In the genomic region with DNA sequence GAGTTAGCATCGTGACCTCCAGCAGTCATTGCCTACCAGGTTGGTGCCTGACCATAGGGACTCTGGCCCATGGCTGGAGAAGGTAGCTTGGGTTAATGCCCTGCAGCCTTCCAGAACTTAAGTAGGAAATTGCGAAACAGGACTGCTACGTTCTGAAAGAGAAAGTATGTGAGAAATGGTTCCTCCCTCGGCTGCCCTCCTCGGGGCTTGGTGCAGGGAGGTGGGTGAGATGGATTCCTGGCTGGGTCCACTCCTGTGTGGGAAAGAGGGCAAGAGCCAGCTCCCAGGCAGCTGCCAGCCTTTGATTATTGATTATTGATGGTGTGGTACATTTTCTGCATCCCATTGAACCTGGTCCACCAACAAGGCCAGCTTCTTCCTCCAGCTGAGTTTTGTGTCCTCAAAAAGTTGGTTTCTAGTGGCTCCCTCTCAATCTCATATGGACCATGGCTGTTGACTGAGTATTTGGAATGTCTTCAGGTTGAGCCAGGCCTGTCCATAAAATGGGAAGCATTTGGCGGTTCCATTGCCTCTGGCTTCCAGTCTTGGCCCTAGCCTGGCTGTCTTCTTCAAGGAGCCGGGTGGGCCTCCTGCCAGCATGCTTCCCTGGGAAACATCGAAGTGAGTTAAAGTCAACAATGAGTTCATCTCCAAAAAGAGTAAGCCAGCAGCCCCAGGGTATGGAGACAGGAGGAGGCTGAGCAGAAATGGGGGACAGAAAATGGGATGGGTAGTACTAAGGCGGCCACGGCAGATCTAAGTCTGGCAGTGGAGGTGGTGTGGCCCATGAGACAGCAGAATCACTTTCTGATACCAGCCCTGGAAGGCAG, we compare ENCODE assay signal across 8 mouse cellular contexts. TPM values are rescaled to one million over a fixed set of nuclear protein-coding genes. Genes with fewer than 3 reads are reported as not detected.
DNase-seq lines count a peak whose midpoint lies in the region; ATAC-seq and TF ChIP-seq lines count a peak whose summit lies in the region.

A gene (plus strand): TSS at position 780 of the 830 bp plus-strand sequence.

- no peak for ATAC-seq in kidney, embryonic 16.5 days (ENCODE audit: low FRiP score, low TSS enrichment)
- ATAC-seq in hindbrain, postnatal 0 days, result no peak

- H3K27me3 ChIP-seq in kidney, embryonic 16.5 days (ENCODE audit: insufficient read depth, low read length), result no peaks in the 10 kb centered on the region
- H3K27me3 ChIP-seq in hindbrain, postnatal 0 days (ENCODE audit: insufficient read depth, low read length), result no peaks in the 10 kb centered on the region; the same call in 1 of the 2 replicates

- 80% methylated on average over 10 of the region's 10 CpGs for WGBS in kidney, embryonic 16.5 days
- 46% methylated on average over 10 of the region's 10 CpGs for WGBS in bone marrow, adult 2 months
- WGBS in hindbrain, postnatal 0 days, result 81% methylated on average over 10 of the region's 10 CpGs
- 49% methylated on average over 10 of the region's 10 CpGs for WGBS in lung, adult 2 months
- WGBS in olfactory bulb, adult 2 months, result 86% methylated on average over 10 of the region's 10 CpGs

- H3K9ac ChIP-seq in kidney, embryonic 16.5 days (replicated peaks; ENCODE audit: low read length), result no peak within 1 kb of the TSS
- no peak within 1 kb of the TSS for H3K9ac ChIP-seq in hindbrain, postnatal 0 days (replicated peaks; ENCODE audit: low read length)

- H3K9me3 ChIP-seq in kidney, embryonic 16.5 days (ENCODE audit: low read length), result no peaks in the 10 kb centered on the region
- H3K9me3 ChIP-seq in hindbrain, postnatal 0 days (ENCODE audit: low read length), result no peaks in the 10 kb centered on the region

- no peaks in the 10 kb centered on the region for H3K4me1 ChIP-seq in kidney, embryonic 16.5 days (ENCODE audit: insufficient read depth, low read length)
- peaks cover 4% of the 10 kb centered on the region for H3K4me1 ChIP-seq in bone marrow, adult 2 months (ENCODE audit: control insufficient read depth, insufficient read depth, low read length)
- no peaks in the 10 kb centered on the region for H3K4me1 ChIP-seq in hindbrain, postnatal 0 days (ENCODE audit: insufficient read depth, low read length)
- peaks cover 5% of the 10 kb centered on the region; the same call in 1 of the 2 replicates for H3K4me1 ChIP-seq in lung, adult 2 months (ENCODE audit: control insufficient read depth, insufficient read depth, low read length)
- H3K4me1 ChIP-seq in olfactory bulb, adult 2 months (ENCODE audit: control insufficient read depth, insufficient read depth, low read length), result no peaks in the 10 kb centered on the region

- no peak for DNase-seq in kidney, adult 11 months
- peak in 1 of 2 experiments; percentile 28 for DNase-seq in gastrocnemius, postnatal 36 days
- no peak for DNase-seq in hindbrain, postnatal 0 days (ENCODE audit: low spot score)
- DNase-seq in lung, adult 2 months, result peak; percentile 15
- no peak for DNase-seq in thymus, postnatal 14 days

- intact Hi-C loops in gastrocnemius, postnatal 36 days (cut with DNase I), result no loop called here

- no peak within 1 kb of the TSS for H3K27ac ChIP-seq in kidney, embryonic 16.5 days (ENCODE audit: low read length)
- H3K27ac ChIP-seq in bone marrow, adult 2 months (ENCODE audit: control insufficient read depth, insufficient read depth, low read depth, low read length, poor library complexity), result peak within 1 kb of the TSS; percentile 13
- H3K27ac ChIP-seq in hindbrain, postnatal 0 days, result no peak within 1 kb of the TSS
- H3K27ac ChIP-seq in olfactory bulb, adult 2 months (ENCODE audit: insufficient read depth, low read depth, low read length), result no peak within 1 kb of the TSS

- TF ChIP-seq POLR2A in bone marrow, adult 2 months (IDR thresholded peaks at IDR 0.05; ENCODE audit: borderline replicate concordance, control insufficient read depth, low read depth, low read length), result no peak
- no peak for TF ChIP-seq POLR2A in lung, adult 2 months (IDR thresholded peaks at IDR 0.05; ENCODE audit: borderline replicate concordance, extremely low read depth, low read depth, low read length)
- TF ChIP-seq POLR2A in olfactory bulb, adult 2 months (IDR thresholded peaks at IDR 0.05; ENCODE audit: insufficient read depth, low read depth, low read length), result no peak

- H3K4me2 ChIP-seq in kidney, embryonic 16.5 days (replicated peaks; ENCODE audit: low read depth, low read length), result no peak within 1 kb of the TSS
- H3K4me2 ChIP-seq in hindbrain, postnatal 0 days (ENCODE audit: low read depth, low read length), result no peak within 1 kb of the TSS

- no peak within 1 kb of the TSS for H3K4me3 ChIP-seq in kidney, embryonic 16.5 days (ENCODE audit: low read length)
- H3K4me3 ChIP-seq in bone marrow, adult 2 months (replicated peaks; ENCODE audit: control insufficient read depth, low read depth, low read length), result no peak within 1 kb of the TSS
- no peak within 1 kb of the TSS for H3K4me3 ChIP-seq in hindbrain, postnatal 0 days (ENCODE audit: low read length)
- H3K4me3 ChIP-seq in lung, adult 2 months (replicated peaks; ENCODE audit: extremely low read depth, low read depth, low read length), result no peak within 1 kb of the TSS
- H3K4me3 ChIP-seq in olfactory bulb, adult 2 months (ENCODE audit: insufficient read depth, low read depth, low read length), result no peak within 1 kb of the TSS

- H3K36me3 ChIP-seq in kidney, embryonic 16.5 days (ENCODE audit: insufficient read depth, low read length), result no peaks in the 10 kb centered on the region
- H3K36me3 ChIP-seq in hindbrain, postnatal 0 days (ENCODE audit: insufficient read depth, low read length), result no peaks in the 10 kb centered on the region

- TF ChIP-seq CTCF in bone marrow, adult 2 months (IDR thresholded peaks at IDR 0.05; ENCODE audit: control insufficient read depth, insufficient read depth, low read length), result no peak
- TF ChIP-seq CTCF in hindbrain, postnatal 0 days (IDR thresholded peaks at IDR 0.05; ENCODE audit: low read depth), result no peak
- TF ChIP-seq CTCF in lung, adult 2 months (IDR thresholded peaks at IDR 0.05; ENCODE audit: insufficient read depth, low read length), result no peak
- TF ChIP-seq CTCF in olfactory bulb, adult 2 months (IDR thresholded peaks at IDR 0.05; ENCODE audit: insufficient read depth, low read depth, low read length), result no peak

RNA-seq across cellular contexts. Expression of the gene that starts here (rescaled TPM):
- polyA plus RNA-seq in kidney, embryonic 16.5 days (2015; fragmentation: Nextera tagmentation; extraction: Ambion mirVana), result 80.7 and 82.7 TPM in 2 replicates
- polyA plus RNA-seq in bone marrow, adult 2 months (2011; ENCODE audit: insufficient read depth, insufficient read length, low replicate concordance, missing spikeins), result 33.3 and 65.5 TPM in 2 replicates
- 10 to 100 TPM; 21.3 to 31.4 TPM for total RNA-seq in gastrocnemius, postnatal 36 days (2021)
- 22.5 and 26.0 TPM in 2 replicates for total RNA-seq in hindbrain, postnatal 0 days (2014; rRNA removed)
- 70.2 and 77.6 TPM in 2 replicates for polyA plus RNA-seq in hindbrain, postnatal 0 days (2015; fragmentation: Nextera tagmentation; extraction: Ambion mirVana)
- polyA plus RNA-seq in lung, adult 2 months (2012; rRNA removed), result 13.7 and 21.5 TPM in 2 replicates
- not detected in 2 replicates for polyA plus RNA-seq in olfactory bulb, adult 2 months (2012; ENCODE audit: insufficient read depth, insufficient read length, low replicate concordance, missing spikeins)
